Mouse (Mus musculus) adrenal gland (tissue): ENCODE data around the gene Nxpe2.
"Not testable (repeated sequence)": the region's sequence is repeated elsewhere in the genome, so short reads cannot be mapped to it uniquely, and the experiment has no call there.

Experiments
- intact Hi-C: fragments of 180-260 bp; cut with DNase I; formaldehyde crosslinking; loops from one replicate; pipeline ENCODE4 v1.15.1; 2025

Nxpe2 gene

DNA sequence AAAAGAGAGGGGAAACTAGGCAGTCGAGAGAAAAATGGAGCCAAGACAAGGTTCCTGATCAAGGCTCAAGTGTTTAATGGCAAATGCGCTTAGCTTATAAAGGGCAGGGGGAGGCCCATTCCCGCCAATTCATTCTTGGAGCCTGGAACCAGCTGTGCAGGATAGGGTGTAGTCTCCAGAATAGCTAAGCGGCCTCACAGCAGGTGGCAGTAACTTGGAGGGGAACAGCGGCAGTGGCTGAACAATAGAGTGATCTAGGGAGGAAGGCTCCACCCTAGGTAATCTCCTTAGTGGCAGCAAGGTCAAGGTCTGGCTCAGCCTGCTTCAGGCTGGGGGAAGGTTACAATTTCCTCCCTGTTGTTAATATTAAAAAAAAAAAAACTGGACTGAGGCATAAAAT is 49.7 kb downstream of the Nxpe2 start:
- intact Hi-C loops, result not testable (repeated sequence)

DNA sequence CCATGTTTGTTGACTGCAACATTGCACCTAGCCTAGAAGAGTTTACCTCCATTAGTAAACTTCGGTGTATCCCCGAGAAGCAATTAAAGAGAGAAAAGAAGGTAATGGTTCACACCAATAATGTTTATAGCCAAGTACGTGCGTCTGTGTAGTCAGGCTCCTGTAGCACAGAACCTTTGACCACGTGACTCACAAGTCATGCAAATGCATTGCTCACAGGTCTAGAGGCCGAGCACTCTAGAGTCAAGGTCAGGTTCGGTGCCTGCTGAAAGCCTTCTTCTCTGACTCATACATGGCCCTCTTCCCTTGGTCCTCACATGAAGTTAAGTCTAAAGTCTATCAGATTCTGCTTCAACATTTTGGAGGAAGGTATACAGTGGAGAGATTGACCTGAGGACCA is 54.3 kb downstream of the Nxpe2 start:
- intact Hi-C loops, result no loop called here

DNA sequence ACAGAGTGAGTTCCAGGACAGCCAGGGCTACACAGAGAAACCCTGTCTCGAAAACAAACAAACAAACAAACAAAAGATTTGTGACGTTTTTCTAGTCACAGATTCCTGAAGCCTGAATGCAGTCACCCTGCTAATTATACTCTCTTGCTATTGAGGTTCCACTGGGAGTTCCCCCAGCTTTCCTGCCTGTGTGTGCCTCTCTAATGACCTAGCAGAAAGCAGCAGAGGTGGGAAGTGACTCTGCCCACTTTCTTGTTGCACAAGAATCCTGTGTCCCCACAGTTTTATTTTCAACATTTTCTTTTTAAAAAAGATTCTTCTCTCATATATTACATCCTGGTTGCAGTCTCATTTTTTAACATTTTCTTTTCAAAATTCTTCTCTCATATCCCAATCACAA is 58.5 kb downstream of the Nxpe2 start:
- intact Hi-C loops, result no loop called here

DNA sequence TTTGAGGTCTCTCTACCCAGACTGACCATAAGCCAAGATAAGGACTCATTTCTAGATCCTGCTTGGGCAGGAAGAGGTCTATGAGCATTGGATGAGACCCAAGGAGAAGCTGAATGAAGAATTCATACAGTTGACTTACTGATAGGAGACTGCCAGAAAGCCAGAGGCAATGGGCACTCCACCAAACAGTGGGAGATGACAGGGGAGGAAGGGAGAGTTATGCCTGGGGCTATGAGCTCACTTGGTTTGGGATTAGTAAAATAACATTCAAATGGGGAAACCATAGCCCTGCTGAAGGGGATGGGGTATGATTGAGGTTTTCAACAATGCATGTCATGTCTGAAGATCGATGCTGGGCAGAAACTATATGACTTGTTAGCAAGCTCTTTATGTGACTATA is 63.0 kb downstream of the Nxpe2 start:
- intact Hi-C loops, result no loop called here

DNA sequence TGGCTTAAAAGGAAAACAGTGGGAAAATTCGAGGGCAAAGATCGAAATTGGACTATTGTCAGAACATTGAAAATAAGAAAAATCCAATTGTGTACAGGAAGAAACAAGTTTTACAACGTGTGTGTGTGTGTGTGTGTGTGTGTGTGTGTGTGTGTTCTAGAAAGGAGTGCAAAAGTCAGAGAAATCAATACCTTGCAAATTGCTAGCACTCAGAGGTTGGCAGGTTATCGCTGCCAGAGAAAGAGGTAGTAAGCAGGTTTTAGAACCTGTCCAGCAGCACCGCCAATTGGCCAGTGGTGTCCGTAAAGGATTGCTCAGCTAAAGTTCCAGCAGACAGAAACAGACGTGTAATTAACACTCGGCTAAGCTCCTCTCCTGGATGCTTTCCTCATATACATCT is 69.0 kb downstream of the Nxpe2 start:
- intact Hi-C loops, result no loop called here

DNA sequence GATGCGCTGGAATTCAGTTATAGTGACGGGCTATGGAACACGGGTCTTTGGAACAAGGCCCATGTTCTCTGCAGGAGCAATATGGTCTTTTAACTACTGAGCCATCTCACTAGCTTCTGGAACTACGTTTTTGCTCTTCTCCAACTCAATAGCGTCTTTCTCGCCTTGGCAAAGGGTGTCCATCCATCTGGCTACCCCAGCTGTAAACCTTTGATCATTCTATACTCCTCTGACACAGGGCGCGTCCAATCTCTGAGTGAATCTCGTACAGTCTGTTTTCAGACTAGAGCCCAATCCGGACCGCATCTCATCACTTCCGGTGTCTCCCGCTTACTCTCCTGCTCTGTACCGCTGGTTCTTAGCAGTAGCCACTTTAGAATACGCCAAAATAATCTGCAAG is 76.4 kb downstream of the Nxpe2 start:
- intact Hi-C loops, result no loop called here
